Mouse (Mus musculus): ENCODE results near the gene Fam71e1. TPM values are rescaled to one million over a fixed set of nuclear protein-coding genes. Genes with fewer than 3 reads are reported as not detected.

The Fam71e1 gene
- polyA plus RNA-seq, 1 experiment = 27.3 TPM

Other genes starting within 250 kb of the Fam71e1 start
- 2.1 TPM in 2 replicates for gene 1700028J19Rik, start 249.9 kb upstream of the Fam71e1 start, polyA plus RNA-seq (2012; rRNA removed)
- 114 and 118 TPM in 2 replicates for gene 2410002F23Rik, start 249.9 kb upstream of the Fam71e1 start, polyA plus RNA-seq (2012; rRNA removed)
- not detected in 2 replicates for gene Acp4, start 239.2 kb upstream of the Fam71e1 start, polyA plus RNA-seq (2012; rRNA removed)
- gene Gm15517, start 235.1 kb upstream of the Fam71e1 start, polyA plus RNA-seq (2012; rRNA removed) = 0.82 and 0.99 TPM in 2 replicates
- gene Clec11a, start 189.7 kb upstream of the Fam71e1 start, polyA plus RNA-seq (2012; rRNA removed) = 4.8 and 5.4 TPM in 2 replicates
- 130 and 138 TPM in 2 replicates for gene Shank1, start 186.3 kb upstream of the Fam71e1 start, polyA plus RNA-seq (2012; rRNA removed)
- gene Syt3, start 112.5 kb upstream of the Fam71e1 start, polyA plus RNA-seq (2012; rRNA removed) = 56.7 and 57.0 TPM in 2 replicates
- gene 1700008O03Rik, start 110.8 kb upstream of the Fam71e1 start, polyA plus RNA-seq (2012; rRNA removed) = 3.7 and 3.8 TPM in 2 replicates
- 230 and 247 TPM in 2 replicates for gene Lrrc4b, start 67.6 kb upstream of the Fam71e1 start, polyA plus RNA-seq (2012; rRNA removed)
- gene Aspdh, start 31.2 kb upstream of the Fam71e1 start, polyA plus RNA-seq (2012; rRNA removed) = 12.2 and 14.4 TPM in 2 replicates
- 169 and 184 TPM in 2 replicates for gene Josd2, start 28.6 kb upstream of the Fam71e1 start, polyA plus RNA-seq (2012; rRNA removed)
- 252 and 282 TPM in 2 replicates for gene Emc10, start 52 bp upstream of the Fam71e1 start, polyA plus RNA-seq (2012; rRNA removed)
- gene Mybpc2, start 28.1 kb downstream of the Fam71e1 start, polyA plus RNA-seq (2012; rRNA removed) = 0.11 and 0.12 TPM in 2 replicates
- gene Spib, start 35.5 kb downstream of the Fam71e1 start, polyA plus RNA-seq (2012; rRNA removed) = 0.08 and 0.11 TPM in 2 replicates
- gene Pold1, start 52.3 kb downstream of the Fam71e1 start, polyA plus RNA-seq (2012; rRNA removed) = 14.9 and 15.3 TPM in 2 replicates
- gene Nr1h2, start 57.4 kb downstream of the Fam71e1 start, polyA plus RNA-seq (2012; rRNA removed) = 82.9 and 90.2 TPM in 2 replicates
- gene Napsa, start 75.8 kb downstream of the Fam71e1 start, polyA plus RNA-seq (2012; rRNA removed) = 0.40 and 0.54 TPM in 2 replicates
- 47.9 and 49.9 TPM in 2 replicates for gene Kcnc3, start 94.1 kb downstream of the Fam71e1 start, polyA plus RNA-seq (2012; rRNA removed)
- gene Myh14, start 174.3 kb downstream of the Fam71e1 start, polyA plus RNA-seq (2012; rRNA removed) = 17.5 and 18.6 TPM in 2 replicates
- not detected in 2 replicates for gene Izumo2, start 212.2 kb downstream of the Fam71e1 start, polyA plus RNA-seq (2012; rRNA removed)

Measured in frontal cortex, adult 2 months (tissue).